Mouse (Mus musculus): Measurements from ENCODE around the gene Pttg1ip. TPM values are rescaled to one million over a fixed set of nuclear protein-coding genes. Genes with fewer than 3 reads are reported as not detected.

The Pttg1ip gene
- polyA plus RNA-seq, 1 experiment, result 814 TPM

DNA sequence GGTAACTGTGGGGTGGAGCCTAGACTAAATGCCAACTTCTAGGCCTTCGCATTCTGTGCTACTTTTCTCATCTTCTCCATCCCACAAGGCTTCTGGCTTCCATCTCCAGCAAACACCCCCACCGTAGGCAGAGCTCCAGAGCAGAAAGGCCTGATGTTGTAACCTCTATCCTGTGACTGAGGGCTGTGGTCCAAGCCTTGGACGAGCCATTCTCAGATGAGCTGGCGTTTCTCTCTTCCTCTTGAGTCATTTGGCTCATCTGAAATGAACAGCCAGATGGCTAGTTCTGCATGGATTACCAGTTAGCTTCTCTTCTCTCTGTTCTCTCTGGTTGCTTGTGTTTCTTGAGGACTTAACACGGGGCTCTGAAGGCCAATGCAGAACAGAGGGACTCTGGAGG lies 36.6 kb upstream of the Pttg1ip start:
- H3K4me1 ChIP-seq, result peaks cover 81% of the 10 kb centered on the region
- H3K36me3 ChIP-seq (replicated peaks; ENCODE audit: low read length), result peaks cover 96% of the 10 kb centered on the region
- H3K9me3 ChIP-seq, result no peaks in the 10 kb centered on the region
- no peaks in the 10 kb centered on the region for H3K27me3 ChIP-seq (replicated peaks)
- H3K4me3 ChIP-seq (replicated peaks), result peak overlapping the region; percentile 62
- no peak for TF ChIP-seq FLI1 (IDR thresholded peaks at IDR 0.05; ENCODE audit: low read length)
- TF ChIP-seq GATA1 (IDR thresholded peaks at IDR 0.05; ENCODE audit: borderline replicate concordance, low read length), result no peak

DNA sequence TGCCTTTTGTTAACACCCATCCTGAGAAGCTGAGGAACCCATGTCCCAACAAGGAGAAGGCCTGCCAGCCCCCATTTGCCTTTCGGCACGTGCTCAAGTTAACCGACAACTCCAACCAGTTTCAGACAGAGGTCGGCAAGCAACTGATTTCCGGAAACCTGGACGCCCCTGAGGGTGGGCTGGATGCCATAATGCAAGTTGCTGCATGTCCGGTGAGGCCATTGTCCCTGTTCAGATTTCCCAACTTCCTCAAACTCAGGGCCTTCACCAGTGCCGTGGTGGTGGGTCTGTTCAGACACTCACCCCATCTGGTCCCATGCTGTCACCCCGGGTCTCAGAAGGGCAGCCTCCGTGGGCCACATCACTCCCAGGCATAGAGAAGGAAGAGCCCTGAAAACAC lies 32.9 kb upstream of the Pttg1ip start:
- peaks cover 98% of the 10 kb centered on the region for H3K36me3 ChIP-seq (replicated peaks; ENCODE audit: low read length)
- H3K4me1 ChIP-seq, result peaks cover 59% of the 10 kb centered on the region

DNA sequence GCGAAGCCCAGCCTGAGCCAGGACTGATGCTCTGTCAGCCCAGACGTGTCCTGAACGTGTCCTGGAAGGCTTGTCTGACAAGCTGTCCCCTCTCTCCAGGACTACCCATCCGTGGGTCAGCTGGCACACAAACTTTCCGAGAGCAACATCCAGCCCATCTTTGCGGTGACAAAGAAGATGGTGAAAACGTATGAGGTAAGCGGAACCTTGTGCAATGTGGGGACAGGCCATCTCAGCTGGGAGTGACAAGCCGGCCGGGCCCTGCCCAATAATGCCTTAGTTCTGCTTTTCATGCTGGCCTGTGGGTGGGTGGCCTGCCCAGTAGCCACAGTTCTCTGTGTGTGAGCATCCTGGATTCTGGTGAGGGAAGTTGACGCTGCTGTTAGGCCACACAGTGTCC lies 30.6 kb upstream of the Pttg1ip start:
- Histone ChIP-seq H3K9me3 (no peaks in the 10 kb centered on the region), H3K4me3 (replicated peaks) (no peak overlapping the region), H3K36me3 (replicated peaks; ENCODE audit: low read length) (peaks cover 98% of the 10 kb centered on the region), H3K27me3 (replicated peaks) (no peaks in the 10 kb centered on the region), H3K4me1 (peaks cover 51% of the 10 kb centered on the region)
- no peak for TF ChIP-seq GATA1 (IDR thresholded peaks at IDR 0.05; ENCODE audit: borderline replicate concordance, low read length)
- no peak for TF ChIP-seq FLI1 (IDR thresholded peaks at IDR 0.05; ENCODE audit: low read length)

More for the DNA sequence above, 32.9 kb upstream of the Pttg1ip start:
- Histone ChIP-seq H3K27me3 (replicated peaks) (no peaks in the 10 kb centered on the region), H3K9me3 (no peaks in the 10 kb centered on the region), H3K4me3 (replicated peaks) (no peak overlapping the region)
- TF ChIP-seq GATA1 (IDR thresholded peaks at IDR 0.05; ENCODE audit: borderline replicate concordance, low read length) (no peak), FLI1 (IDR thresholded peaks at IDR 0.05; ENCODE audit: low read length) (no peak)

DNA sequence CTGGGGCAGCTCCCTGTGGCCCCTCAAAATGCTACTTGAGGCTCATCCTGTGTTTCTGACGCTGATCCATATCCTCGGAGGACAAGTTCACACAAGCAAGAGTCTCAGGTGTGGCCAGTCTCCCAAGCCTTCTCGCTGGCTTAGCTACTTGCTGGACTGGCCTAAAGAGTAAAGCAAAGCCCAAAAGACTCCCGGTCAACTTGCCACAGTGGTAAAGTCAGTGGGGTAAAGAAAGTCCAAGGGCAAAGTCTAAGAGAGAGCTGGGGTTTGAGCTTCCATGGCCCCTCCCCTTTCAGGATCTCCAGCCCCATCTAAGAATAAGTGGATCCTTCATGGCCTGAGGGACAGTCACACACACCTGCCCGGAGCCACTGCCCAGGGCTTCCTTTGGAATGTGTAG lies 29.4 kb upstream of the Pttg1ip start:
- H3K9me3 ChIP-seq, result no peaks in the 10 kb centered on the region
- no peaks in the 10 kb centered on the region for H3K27me3 ChIP-seq (replicated peaks)
- no peak for TF ChIP-seq GATA1 (IDR thresholded peaks at IDR 0.05; ENCODE audit: borderline replicate concordance, low read length)
- TF ChIP-seq FLI1 (IDR thresholded peaks at IDR 0.05; ENCODE audit: low read length), result no peak
- H3K4me1 ChIP-seq, result peaks cover 60% of the 10 kb centered on the region
- H3K4me3 ChIP-seq (replicated peaks), result no peak overlapping the region
- H3K36me3 ChIP-seq (replicated peaks; ENCODE audit: low read length), result peaks cover 98% of the 10 kb centered on the region

DNA sequence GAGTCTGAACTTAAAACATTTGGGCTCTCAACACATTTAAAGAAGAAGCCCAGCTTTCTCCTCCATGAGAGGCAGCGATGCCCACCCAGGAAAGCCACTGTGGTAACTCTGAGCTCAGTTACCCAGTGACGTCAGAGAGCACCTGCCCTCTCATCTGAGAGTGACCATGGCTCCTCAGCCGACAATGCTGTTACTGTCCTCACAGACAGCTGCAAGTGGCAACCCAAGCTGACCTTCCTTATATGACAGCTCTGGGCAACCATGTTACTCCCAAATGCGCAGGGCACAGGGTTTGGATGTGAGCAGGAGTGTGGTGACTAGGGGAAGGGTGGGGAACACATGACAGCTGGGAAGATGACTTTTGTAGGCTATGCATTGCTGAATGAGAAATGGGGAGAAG lies 28.2 kb upstream of the Pttg1ip start:
- no peak for TF ChIP-seq GATA1 (IDR thresholded peaks at IDR 0.05; ENCODE audit: borderline replicate concordance, low read length)
- no peak for TF ChIP-seq FLI1 (IDR thresholded peaks at IDR 0.05; ENCODE audit: low read length)
- H3K9me3 ChIP-seq, result no peaks in the 10 kb centered on the region
- H3K4me1 ChIP-seq, result peaks cover 66% of the 10 kb centered on the region
- peaks cover 98% of the 10 kb centered on the region for H3K36me3 ChIP-seq (replicated peaks; ENCODE audit: low read length)
- H3K4me3 ChIP-seq (replicated peaks), result no peak overlapping the region
- H3K27me3 ChIP-seq (replicated peaks), result no peaks in the 10 kb centered on the region

DNA sequence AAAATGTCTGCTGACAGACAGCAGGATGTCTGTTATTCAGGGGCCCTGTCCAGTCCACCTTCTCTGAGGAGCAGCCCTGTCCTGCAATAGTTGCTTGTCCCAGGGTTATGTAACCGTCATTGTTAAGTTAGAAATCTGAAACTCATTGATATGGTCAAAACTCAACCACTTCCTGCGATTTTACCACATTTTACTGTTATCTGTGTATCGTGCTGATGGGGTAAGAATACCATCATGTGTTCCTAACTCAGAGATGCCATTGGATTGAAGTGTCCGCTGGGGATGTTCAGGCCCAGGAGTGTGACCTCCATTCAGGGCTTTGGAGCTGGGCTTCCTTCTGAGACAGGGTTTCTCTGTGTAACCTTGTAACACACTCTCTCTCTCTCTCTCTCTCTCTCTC lies 26.6 kb upstream of the Pttg1ip start:
- H3K4me3 ChIP-seq (replicated peaks), result no peak overlapping the region
- peaks cover 69% of the 10 kb centered on the region for H3K4me1 ChIP-seq
- no peaks in the 10 kb centered on the region for H3K9me3 ChIP-seq
- H3K27me3 ChIP-seq (replicated peaks), result no peaks in the 10 kb centered on the region
- TF ChIP-seq GATA1 (IDR thresholded peaks at IDR 0.05; ENCODE audit: borderline replicate concordance, low read length) (no peak), FLI1 (IDR thresholded peaks at IDR 0.05; ENCODE audit: low read length) (no peak)
- H3K36me3 ChIP-seq (replicated peaks; ENCODE audit: low read length), result peaks cover 98% of the 10 kb centered on the region

DNA sequence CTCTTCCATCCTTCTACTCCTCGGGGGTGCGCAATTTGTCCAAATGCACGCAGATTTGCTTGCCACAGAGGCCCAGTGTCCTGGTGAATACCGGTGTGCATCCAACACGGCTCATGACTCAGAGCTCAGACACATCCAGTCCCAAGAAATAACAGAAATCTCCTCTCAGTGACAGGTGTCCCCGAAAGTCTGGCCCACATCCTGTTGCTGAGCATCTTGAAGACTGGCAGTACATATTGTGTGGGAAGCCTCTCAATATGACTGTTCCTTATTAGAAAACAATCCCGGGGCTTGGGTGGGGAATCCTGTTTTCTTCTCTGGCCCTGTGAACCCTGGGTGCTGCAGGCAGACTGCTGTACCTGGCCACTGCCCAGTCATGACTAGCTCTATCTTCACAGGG lies 24.9 kb upstream of the Pttg1ip start:
- H3K27me3 ChIP-seq (replicated peaks), result no peaks in the 10 kb centered on the region
- H3K9me3 ChIP-seq, result no peaks in the 10 kb centered on the region
- TF ChIP-seq GATA1 (IDR thresholded peaks at IDR 0.05; ENCODE audit: borderline replicate concordance, low read length) (no peak), FLI1 (IDR thresholded peaks at IDR 0.05; ENCODE audit: low read length) (no peak)
- H3K4me3 ChIP-seq (replicated peaks), result no peak overlapping the region
- H3K36me3 ChIP-seq (replicated peaks; ENCODE audit: low read length), result peaks cover 98% of the 10 kb centered on the region
- peaks cover 72% of the 10 kb centered on the region for H3K4me1 ChIP-seq

DNA sequence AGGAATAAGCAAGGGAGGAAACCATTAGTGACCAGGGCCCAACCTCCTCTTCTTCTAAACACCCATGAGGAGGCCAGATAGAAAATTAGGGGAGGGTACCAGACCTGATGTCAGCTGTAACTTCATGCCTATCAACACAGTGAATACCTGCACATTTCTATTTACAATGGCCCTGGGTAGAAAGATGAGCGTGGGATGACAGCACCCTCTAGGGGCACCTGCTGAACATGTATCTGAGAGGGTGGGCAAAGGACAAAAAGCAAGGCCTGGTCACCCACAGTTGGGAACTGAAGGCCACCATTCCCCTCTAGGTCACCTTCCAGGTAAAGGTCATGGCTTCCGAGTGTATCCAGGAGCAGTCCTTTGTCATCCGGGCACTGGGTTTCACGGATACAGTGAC lies 23.9 kb upstream of the Pttg1ip start:
- TF ChIP-seq GATA1 (IDR thresholded peaks at IDR 0.05; ENCODE audit: borderline replicate concordance, low read length), result no peak
- no peak for TF ChIP-seq FLI1 (IDR thresholded peaks at IDR 0.05; ENCODE audit: low read length)
- Histone ChIP-seq H3K27me3 (replicated peaks) (no peaks in the 10 kb centered on the region), H3K4me1 (peaks cover 82% of the 10 kb centered on the region), H3K4me3 (replicated peaks) (no peak overlapping the region), H3K9me3 (no peaks in the 10 kb centered on the region), H3K36me3 (replicated peaks; ENCODE audit: low read length) (peaks cover 98% of the 10 kb centered on the region)

DNA sequence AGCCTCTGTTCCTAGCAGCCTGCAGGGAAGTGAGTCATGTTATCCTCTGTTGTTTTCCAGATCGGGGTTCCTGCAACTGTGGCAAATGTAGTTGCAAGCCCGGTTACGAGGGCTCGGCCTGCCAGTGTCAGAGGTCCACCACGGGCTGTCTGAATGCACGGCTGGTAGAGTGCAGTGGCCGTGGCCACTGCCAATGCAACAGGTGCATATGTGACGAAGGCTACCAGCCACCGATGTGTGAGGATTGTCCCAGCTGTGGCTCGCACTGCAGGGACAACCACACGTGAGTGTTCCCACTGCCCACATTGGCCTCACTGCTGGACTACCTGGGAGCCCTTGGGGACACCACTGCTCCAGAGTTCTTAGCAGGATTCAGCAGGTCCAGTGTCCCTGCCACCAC lies 21.4 kb upstream of the Pttg1ip start:
- H3K36me3 ChIP-seq (replicated peaks; ENCODE audit: low read length), result peaks cover 97% of the 10 kb centered on the region

DNA sequence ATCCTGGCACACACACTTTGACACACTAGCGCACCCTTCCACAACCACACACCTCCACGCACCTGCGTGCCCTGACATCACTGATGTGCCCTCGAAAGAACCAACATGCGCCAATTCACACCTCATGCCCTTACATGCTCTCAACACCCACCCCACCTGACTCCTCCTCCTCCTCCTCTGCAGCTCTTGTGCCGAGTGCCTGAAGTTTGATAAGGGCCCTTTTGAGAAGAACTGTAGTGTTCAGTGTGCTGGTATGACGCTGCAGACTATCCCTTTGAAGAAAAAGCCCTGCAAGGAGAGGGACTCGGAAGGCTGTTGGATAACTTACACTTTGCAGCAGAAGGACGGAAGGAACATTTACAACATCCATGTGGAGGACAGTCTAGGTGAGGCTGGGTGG lies 20.7 kb upstream of the Pttg1ip start:
- Histone ChIP-seq H3K4me1 (peaks cover 90% of the 10 kb centered on the region), H3K36me3 (replicated peaks; ENCODE audit: low read length) (peaks cover 99% of the 10 kb centered on the region), H3K27me3 (replicated peaks) (no peaks in the 10 kb centered on the region), H3K4me3 (replicated peaks) (peak overlapping the region; percentile 69), H3K9me3 (no peaks in the 10 kb centered on the region)
- no peak for TF ChIP-seq FLI1 (IDR thresholded peaks at IDR 0.05; ENCODE audit: low read length)
- no peak for TF ChIP-seq GATA1 (IDR thresholded peaks at IDR 0.05; ENCODE audit: borderline replicate concordance, low read length)

More for the DNA sequence above, 21.4 kb upstream of the Pttg1ip start:
- Histone ChIP-seq H3K4me1 (peaks cover 89% of the 10 kb centered on the region), H3K4me3 (replicated peaks) (peak overlapping the region; percentile 15), H3K9me3 (no peaks in the 10 kb centered on the region), H3K27me3 (replicated peaks) (no peaks in the 10 kb centered on the region)
- no peak for TF ChIP-seq FLI1 (IDR thresholded peaks at IDR 0.05; ENCODE audit: low read length)
- TF ChIP-seq GATA1 (IDR thresholded peaks at IDR 0.05; ENCODE audit: borderline replicate concordance, low read length), result no peak

DNA sequence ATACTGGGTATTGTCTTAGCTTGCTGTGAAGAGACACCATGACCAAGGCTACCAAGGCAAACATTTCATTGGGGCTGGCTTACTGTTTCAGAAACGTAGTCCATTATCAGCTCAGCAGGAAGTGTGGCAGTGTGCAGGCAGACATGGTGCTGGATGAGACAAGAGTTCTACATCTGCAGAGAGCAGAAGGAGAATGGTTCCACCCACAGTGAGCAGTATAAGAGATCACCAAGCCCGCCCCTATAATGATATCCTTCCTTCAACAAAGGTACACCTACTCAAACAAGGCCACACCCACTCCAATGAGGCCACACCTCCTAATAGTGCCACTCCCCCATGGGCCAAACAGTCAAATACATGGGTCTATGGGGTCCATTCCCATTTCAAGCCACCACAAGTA lies 20.0 kb upstream of the Pttg1ip start:
- TF ChIP-seq GATA1 (IDR thresholded peaks at IDR 0.05; ENCODE audit: borderline replicate concordance, low read length) (no peak), FLI1 (IDR thresholded peaks at IDR 0.05; ENCODE audit: low read length) (no peak)
- no peaks in the 10 kb centered on the region for H3K9me3 ChIP-seq
- H3K27me3 ChIP-seq (replicated peaks), result no peaks in the 10 kb centered on the region
- peaks cover 99% of the 10 kb centered on the region for H3K36me3 ChIP-seq (replicated peaks; ENCODE audit: low read length)
- peaks cover 90% of the 10 kb centered on the region for H3K4me1 ChIP-seq
- peak overlapping the region; percentile 52 for H3K4me3 ChIP-seq (replicated peaks)
